Mouse (Mus musculus): ENCODE measurements around the gene Cntn1. TPM values are rescaled to one million over a fixed set of nuclear protein-coding genes. Genes with fewer than 3 reads are reported as not detected.

The Cntn1 gene
- polyA plus RNA-seq, 1 experiment = not detected

- H3K4me3 ChIP-seq (ENCODE audit: insufficient read depth, low read depth, low read length) = no peak overlapping the region
- H3K27ac ChIP-seq (ENCODE audit: insufficient read depth, low read depth, low read length) = no peak overlapping the region
- TF ChIP-seq CTCF (IDR thresholded peaks at IDR 0.05; ENCODE audit: insufficient read depth, low read depth, low read length) (no peak), POLR2A (IDR thresholded peaks at IDR 0.05; ENCODE audit: insufficient read depth, low read depth, low read length) (no peak)
- H3K4me1 ChIP-seq (ENCODE audit: control insufficient read depth, insufficient read depth, low read length) = peaks cover 8% of the 10 kb centered on the region; the same call in 1 of the 2 replicates
- WGBS = 73% methylated on average over 6 of the region's 6 CpGs
Observed at GRCm38 (mm10) chr15:92271801-92272365, 220.9 kb downstream of the Cntn1 start.

- WGBS = 52% methylated on average over 4 of the region's 4 CpGs
- TF ChIP-seq POLR2A (IDR thresholded peaks at IDR 0.05; ENCODE audit: insufficient read depth, low read depth, low read length) (no peak), CTCF (IDR thresholded peaks at IDR 0.05; ENCODE audit: insufficient read depth, low read depth, low read length) (no peak)
- no peak overlapping the region for H3K4me3 ChIP-seq (ENCODE audit: insufficient read depth, low read depth, low read length)
- H3K4me1 ChIP-seq (ENCODE audit: control insufficient read depth, insufficient read depth, low read length) = no peaks in the 10 kb centered on the region
- H3K27ac ChIP-seq (ENCODE audit: insufficient read depth, low read depth, low read length) = no peak overlapping the region
Observed at GRCm38 (mm10) chr15:92276826-92277225, 225.9 kb downstream of the Cntn1 start.

GRCm38 (mm10) chr15:92277984-92278383, 227.0 kb downstream of the Cntn1 start:
- Histone ChIP-seq H3K4me1 (ENCODE audit: control insufficient read depth, insufficient read depth, low read length) (no peaks in the 10 kb centered on the region), H3K4me3 (ENCODE audit: insufficient read depth, low read depth, low read length) (no peak overlapping the region), H3K27ac (ENCODE audit: insufficient read depth, low read depth, low read length) (no peak overlapping the region)
- TF ChIP-seq POLR2A (IDR thresholded peaks at IDR 0.05; ENCODE audit: insufficient read depth, low read depth, low read length) (no peak), CTCF (IDR thresholded peaks at IDR 0.05; ENCODE audit: insufficient read depth, low read depth, low read length) (no peak)
- WGBS = 91% methylated on average over 4 of the region's 4 CpGs

DNA sequence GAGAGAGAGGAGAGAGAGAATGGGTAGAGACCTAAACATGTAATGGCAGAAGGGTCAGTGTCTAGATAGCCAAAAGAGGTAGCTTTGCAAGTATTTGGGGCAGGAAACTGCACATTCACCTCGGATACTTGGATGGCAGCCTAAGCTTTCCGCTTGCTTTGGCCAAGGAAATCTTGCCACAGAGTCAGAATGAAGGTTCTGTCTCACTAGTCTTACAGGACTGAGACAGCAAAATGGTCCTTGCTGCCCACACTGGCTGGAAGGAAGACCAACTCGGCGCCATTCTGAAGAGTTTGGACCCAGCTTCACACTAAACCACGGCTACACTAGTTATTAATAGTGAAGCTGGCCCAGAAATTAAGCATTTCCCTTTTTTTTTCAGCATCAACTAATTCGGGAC, 230.0 kb downstream of the Cntn1 start:
- Histone ChIP-seq H3K4me3 (ENCODE audit: insufficient read depth, low read depth, low read length) (no peak overlapping the region), H3K27ac (ENCODE audit: insufficient read depth, low read depth, low read length) (no peak overlapping the region), H3K4me1 (ENCODE audit: control insufficient read depth, insufficient read depth, low read length) (no peaks in the 10 kb centered on the region)
- 53% methylated on average over 6 of the region's 6 CpGs for WGBS
- TF ChIP-seq POLR2A (IDR thresholded peaks at IDR 0.05; ENCODE audit: insufficient read depth, low read depth, low read length) (no peak), CTCF (IDR thresholded peaks at IDR 0.05; ENCODE audit: insufficient read depth, low read depth, low read length) (no peak)

GRCm38 (mm10) chr15:92287616-92288015, 236.7 kb downstream of the Cntn1 start:
- Histone ChIP-seq H3K27ac (ENCODE audit: insufficient read depth, low read depth, low read length) (no peak overlapping the region), H3K4me1 (ENCODE audit: control insufficient read depth, insufficient read depth, low read length) (peaks cover 5% of the 10 kb centered on the region), H3K4me3 (ENCODE audit: insufficient read depth, low read depth, low read length) (no peak overlapping the region)
- TF ChIP-seq POLR2A (IDR thresholded peaks at IDR 0.05; ENCODE audit: insufficient read depth, low read depth, low read length) (no peak), CTCF (IDR thresholded peaks at IDR 0.05; ENCODE audit: insufficient read depth, low read depth, low read length) (no peak)
- 87% methylated on average over 4 of the region's 4 CpGs for WGBS

DNA sequence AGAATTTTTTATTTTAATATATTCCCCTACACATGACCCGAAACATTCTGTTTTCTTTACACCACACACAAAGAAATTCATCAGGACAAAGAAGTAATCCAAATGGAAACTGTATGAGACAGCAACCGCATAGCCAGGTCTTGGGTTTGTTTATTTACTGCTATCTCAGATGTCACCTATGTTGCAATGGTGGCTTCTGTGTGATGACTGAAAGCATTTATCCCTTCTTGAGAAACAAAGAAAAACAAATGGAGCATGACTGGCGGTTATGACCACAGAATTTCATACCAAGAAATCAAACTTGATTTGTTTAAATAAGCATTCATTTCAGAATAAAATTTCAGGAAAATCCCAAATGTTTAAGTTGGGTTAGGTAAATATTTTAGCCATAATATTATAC, 245.5 kb downstream of the Cntn1 start:
- WGBS = 97% methylated on average over 3 of the region's 3 CpGs
- Histone ChIP-seq H3K4me3 (ENCODE audit: insufficient read depth, low read depth, low read length) (no peak overlapping the region), H3K4me1 (ENCODE audit: control insufficient read depth, insufficient read depth, low read length) (peaks cover 2% of the 10 kb centered on the region), H3K27ac (ENCODE audit: insufficient read depth, low read depth, low read length) (no peak overlapping the region)
- no peak for TF ChIP-seq POLR2A (IDR thresholded peaks at IDR 0.05; ENCODE audit: insufficient read depth, low read depth, low read length)
- no peak for TF ChIP-seq CTCF (IDR thresholded peaks at IDR 0.05; ENCODE audit: insufficient read depth, low read depth, low read length)

- TF ChIP-seq POLR2A (IDR thresholded peaks at IDR 0.05; ENCODE audit: insufficient read depth, low read depth, low read length) = no peak
- H3K27ac ChIP-seq (ENCODE audit: insufficient read depth, low read depth, low read length) = no peak overlapping the region
- 34% methylated on average over 6 of the region's 6 CpGs for WGBS
- no peak overlapping the region for H3K4me3 ChIP-seq (ENCODE audit: insufficient read depth, low read depth, low read length)
- H3K4me1 ChIP-seq (ENCODE audit: control insufficient read depth, insufficient read depth, low read length) = 0 out of 2 replicates have a peak, but pooled peaks cover 2% of the 10 kb centered on the region
Observed at GRCm38 (mm10) chr15:92302796-92303195, 251.8 kb downstream of the Cntn1 start.

DNA sequence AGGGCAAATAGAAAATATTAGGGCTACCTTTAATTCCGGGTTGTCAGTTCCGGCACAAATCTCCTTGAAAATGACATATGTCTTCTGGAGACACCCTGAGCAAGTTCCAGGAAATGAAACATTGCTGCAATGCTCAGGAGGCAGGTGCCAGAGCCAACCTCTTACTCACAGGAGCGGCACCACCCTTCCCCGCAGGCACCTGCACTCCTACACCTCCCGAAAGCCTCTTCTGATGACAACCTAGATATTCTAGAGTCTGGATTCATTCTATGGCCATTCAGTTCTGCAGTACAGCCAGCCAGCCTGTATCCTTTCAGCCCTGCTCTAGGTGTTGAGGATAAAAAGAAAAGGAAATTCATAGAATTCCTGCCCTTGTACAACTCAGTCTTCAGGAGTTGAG, 253.3 kb downstream of the Cntn1 start:
- Histone ChIP-seq H3K27ac (ENCODE audit: insufficient read depth, low read depth, low read length) (no peak overlapping the region), H3K4me3 (ENCODE audit: insufficient read depth, low read depth, low read length) (no peak overlapping the region), H3K4me1 (ENCODE audit: control insufficient read depth, insufficient read depth, low read length) (0 out of 2 replicates have a peak, but pooled peaks cover 2% of the 10 kb centered on the region)
- no peak for TF ChIP-seq CTCF (IDR thresholded peaks at IDR 0.05; ENCODE audit: insufficient read depth, low read depth, low read length)
- 93% methylated on average over 5 of the region's 5 CpGs for WGBS

- Histone ChIP-seq H3K4me1 (ENCODE audit: control insufficient read depth, insufficient read depth, low read length) (no peaks in the 10 kb centered on the region), H3K27ac (ENCODE audit: insufficient read depth, low read depth, low read length) (no peak overlapping the region), H3K4me3 (ENCODE audit: insufficient read depth, low read depth, low read length) (no peak overlapping the region)
- TF ChIP-seq CTCF (IDR thresholded peaks at IDR 0.05; ENCODE audit: insufficient read depth, low read depth, low read length) (no peak), POLR2A (IDR thresholded peaks at IDR 0.05; ENCODE audit: insufficient read depth, low read depth, low read length) (no peak)
- 94% methylated on average over 6 of the region's 6 CpGs for WGBS
Observed at GRCm38 (mm10) chr15:92321959-92322358, 271.0 kb downstream of the Cntn1 start.

- TF ChIP-seq POLR2A (IDR thresholded peaks at IDR 0.05; ENCODE audit: insufficient read depth, low read depth, low read length) (no peak), CTCF (IDR thresholded peaks at IDR 0.05; ENCODE audit: insufficient read depth, low read depth, low read length) (no peak)
- H3K27ac ChIP-seq (ENCODE audit: insufficient read depth, low read depth, low read length) = no peak overlapping the region
Observed at GRCm38 (mm10) chr15:92327111-92327510, 276.1 kb downstream of the Cntn1 start.

More at GRCm38 (mm10) chr15:92327111-92327510, 276.1 kb downstream of the Cntn1 start:
- Histone ChIP-seq H3K4me1 (ENCODE audit: control insufficient read depth, insufficient read depth, low read length) (no peaks in the 10 kb centered on the region), H3K4me3 (ENCODE audit: insufficient read depth, low read depth, low read length) (no peak overlapping the region)
- 86% methylated on average over 7 of the region's 7 CpGs for WGBS

Measured in olfactory bulb, adult 2 months (tissue).